Mouse (Mus musculus) embryonic facial prominence, embryonic 15.5 days (tissue): ENCODE data around the gene Nxpe3. TPM values are rescaled to one million over a fixed set of nuclear protein-coding genes. Genes with fewer than 3 reads are reported as not detected.
"Not testable (repeated sequence)": the region's sequence is repeated elsewhere in the genome, so short reads cannot be mapped to it uniquely, and the experiment has no call there.

ENCODE experiments used
- ATAC-seq: fragments of 200-750 bp; cut with Nextera tagmentation; 2 replicates; pipeline ENCODE4 v1.8.0; 2017; ENCODE audit warnings: low read depth, moderate TSS enrichment; ENCODE audit not compliant: insufficient number of reproducible peaks, low FRiP score, low TSS enrichment
- H3K27ac ChIP-seq: fragments of 300-500 bp; sonication (generic); replicated peaks from 2 replicates; pipeline ENCODE4 v1.5.1; 2015; ENCODE audit warnings: mild to moderate bottlenecking, inconsistent platforms
- H3K27me3 ChIP-seq: fragments of 300-500 bp; sonication (generic); 2 replicates; pipeline ENCODE4 v1.6.1; 2015; ENCODE audit warnings: inconsistent platforms
- H3K36me3 ChIP-seq: fragments of 300-500 bp; sonication (generic); 2 replicates; pipeline ENCODE4 v1.6.1; 2015; ENCODE audit warnings: mild to moderate bottlenecking, inconsistent platforms
- H3K4me1 ChIP-seq: fragments of 300-500 bp; sonication (generic); 2 replicates; pipeline ENCODE4 v1.6.1; 2015; ENCODE audit warnings: inconsistent platforms
- H3K4me2 ChIP-seq: fragments of 300-500 bp; sonication (generic); replicated peaks from 2 replicates; pipeline ENCODE4 v1.6.1; 2015; ENCODE audit warnings: mild to moderate bottlenecking, inconsistent platforms
- H3K4me3 ChIP-seq: fragments of 300-500 bp; sonication (generic); replicated peaks from 2 replicates; pipeline ENCODE4 v1.5.1; 2015; ENCODE audit warnings: mild to moderate bottlenecking, inconsistent platforms
- H3K9ac ChIP-seq: fragments of 300-500 bp; sonication (generic); 2 replicates; pipeline ENCODE4 v1.6.1; 2015; ENCODE audit warnings: inconsistent platforms
- H3K9me3 ChIP-seq: fragments of 300-500 bp; sonication (generic); replicated peaks from 2 replicates; pipeline ENCODE4 v1.6.1; 2016; ENCODE audit warnings: inconsistent platforms
- WGBS: fragments of 180-500 bp; shearing (Covaris S2); methylation state at CpG from one replicate; pipeline ENCODE4 v1.1.7; 2015; 5-methylcytosine and 5-hydroxymethylcytosine counted together
- polyA plus RNA-seq: library from polyadenylated mRNA; unstranded; fragments of >200 nt; fragmentation: Nextera tagmentation; extraction: Ambion mirVana; gene quantifications from 2 replicates; pipeline ENCODE4 v1.2.1, GENCODE M21; 2015

Nxpe3 gene
- polyA plus RNA-seq, 1 experiment from 2014 or later = 0.67 TPM

GRCm38 (mm10) chr16:55852515-55852914 is 42.6 kb downstream of the Nxpe3 start:
- Histone ChIP-seq H3K4me1 (no peaks in the 10 kb centered on the region), H3K4me3 (no peak overlapping the region), H3K27me3 (no peaks in the 10 kb centered on the region), H3K36me3 (no peaks in the 10 kb centered on the region), H3K27ac (no peak overlapping the region), H3K9ac (no peak overlapping the region), H3K4me2 (no peak overlapping the region), H3K9me3 (no peaks in the 10 kb centered on the region)
- no peak for ATAC-seq
- 34% methylated on average over 4 of the region's 4 CpGs for WGBS

GRCm38 (mm10) chr16:55850485-55850884 is 44.6 kb downstream of the Nxpe3 start:
- no peaks in the 10 kb centered on the region for H3K27me3 ChIP-seq
- no peak overlapping the region for H3K4me2 ChIP-seq
- no peak for ATAC-seq
- no peak overlapping the region for H3K4me3 ChIP-seq
- H3K9me3 ChIP-seq = no peaks in the 10 kb centered on the region
- no peak overlapping the region for H3K27ac ChIP-seq
- H3K4me1 ChIP-seq = no peaks in the 10 kb centered on the region
- no peaks in the 10 kb centered on the region for H3K36me3 ChIP-seq
- 85% methylated on average over 3 of the region's 3 CpGs for WGBS
- H3K9ac ChIP-seq = no peak overlapping the region

- ATAC-seq = no peak
- 84% methylated on average over 8 of the region's 8 CpGs for WGBS
- no peaks in the 10 kb centered on the region for H3K27me3 ChIP-seq
- no peak overlapping the region for H3K4me3 ChIP-seq
- H3K9ac ChIP-seq = no peak overlapping the region
- H3K9me3 ChIP-seq = no peaks in the 10 kb centered on the region
- H3K36me3 ChIP-seq = peaks cover 4% of the 10 kb centered on the region; the same call in 1 of the 2 replicates
- H3K27ac ChIP-seq = no peak overlapping the region
- H3K4me1 ChIP-seq = no peaks in the 10 kb centered on the region
- H3K4me2 ChIP-seq = no peak overlapping the region
These were observed 47.4 kb downstream of the Nxpe3 start for GRCm38 (mm10) chr16:55847679-55848078.

- Histone ChIP-seq H3K4me1 (no peaks in the 10 kb centered on the region), H3K27ac (no peak overlapping the region), H3K36me3 (peaks cover 4% of the 10 kb centered on the region; the same call in 1 of the 2 replicates), H3K9ac (no peak overlapping the region), H3K9me3 (no peaks in the 10 kb centered on the region), H3K4me3 (no peak overlapping the region), H3K4me2 (no peak overlapping the region), H3K27me3 (no peaks in the 10 kb centered on the region)
- ATAC-seq = no peak
- 96% methylated on average over 3 of the region's 3 CpGs for WGBS
These were observed 50.2 kb downstream of the Nxpe3 start for GRCm38 (mm10) chr16:55844847-55845246.

- 91% methylated on average over 12 of the region's 12 CpGs for WGBS
- H3K27me3 ChIP-seq = no peaks in the 10 kb centered on the region
These were observed 51.2 kb downstream of the Nxpe3 start for GRCm38 (mm10) chr16:55843919-55844318.

GRCm38 (mm10) chr16:55843134-55843533 is 52.0 kb downstream of the Nxpe3 start:
- H3K27ac ChIP-seq = no peak overlapping the region
- 66% methylated on average over 5 of the region's 5 CpGs for WGBS

More at GRCm38 (mm10) chr16:55843919-55844318, 51.2 kb downstream of the Nxpe3 start:
- ATAC-seq = no peak
- H3K4me3 ChIP-seq = no peak overlapping the region
- H3K9me3 ChIP-seq = no peaks in the 10 kb centered on the region
- H3K27ac ChIP-seq = no peak overlapping the region
- H3K36me3 ChIP-seq = peaks cover 4% of the 10 kb centered on the region; the same call in 1 of the 2 replicates
- no peaks in the 10 kb centered on the region for H3K4me1 ChIP-seq
- H3K4me2 ChIP-seq = no peak overlapping the region
- no peak overlapping the region for H3K9ac ChIP-seq

GRCm38 (mm10) chr16:55841506-55841905 is 53.6 kb downstream of the Nxpe3 start:
- peaks cover 4% of the 10 kb centered on the region; the same call in 1 of the 2 replicates for H3K36me3 ChIP-seq
- H3K4me2 ChIP-seq = no peak overlapping the region
- ATAC-seq = no peak

More at GRCm38 (mm10) chr16:55843134-55843533, 52.0 kb downstream of the Nxpe3 start:
- ATAC-seq = no peak
- Histone ChIP-seq H3K9me3 (no peaks in the 10 kb centered on the region), H3K4me3 (no peak overlapping the region), H3K36me3 (peaks cover 4% of the 10 kb centered on the region; the same call in 1 of the 2 replicates), H3K9ac (no peak overlapping the region), H3K4me1 (no peaks in the 10 kb centered on the region), H3K4me2 (no peak overlapping the region), H3K27me3 (no peaks in the 10 kb centered on the region)

GRCm38 (mm10) chr16:55838510-55839474 is 56.3 kb downstream of the Nxpe3 start, which contains the start of gene Nfkbiz:
TSS of gene Nfkbiz (minus strand) at chr16:55838899.
- Histone ChIP-seq H3K4me1 (no peaks in the 10 kb centered on the region), H3K36me3 (no peaks in the 10 kb centered on the region), H3K27me3 (no peaks in the 10 kb centered on the region), H3K4me2 (peak within 1 kb of the TSS; percentile 70), H3K27ac (peak within 1 kb of the TSS; percentile 67), H3K9ac (peak within 1 kb of the TSS; percentile 66), H3K4me3 (peak within 1 kb of the TSS; percentile 64), H3K9me3 (no peaks in the 10 kb centered on the region)
- WGBS = under 1% methylated on average over 40 of the region's 40 CpGs
- peak; percentile 91 for ATAC-seq

More at GRCm38 (mm10) chr16:55841506-55841905, 53.6 kb downstream of the Nxpe3 start:
- WGBS = 88% methylated on average over 6 of the region's 6 CpGs
- no peak overlapping the region for H3K4me3 ChIP-seq
- H3K4me1 ChIP-seq = no peaks in the 10 kb centered on the region
- no peak overlapping the region for H3K9ac ChIP-seq
- no peaks in the 10 kb centered on the region for H3K27me3 ChIP-seq
- H3K9me3 ChIP-seq = no peaks in the 10 kb centered on the region
- H3K27ac ChIP-seq = no peak overlapping the region

GRCm38 (mm10) chr16:55838129-55838509 is 57.0 kb downstream of the Nxpe3 start:
- Histone ChIP-seq H3K4me1 (no peaks in the 10 kb centered on the region), H3K27me3 (no peaks in the 10 kb centered on the region), H3K9ac (peak overlapping the region; percentile 66), H3K36me3 (no peaks in the 10 kb centered on the region), H3K9me3 (no peaks in the 10 kb centered on the region), H3K27ac (peak overlapping the region; percentile 67), H3K4me2 (peak overlapping the region; percentile 70), H3K4me3 (peak overlapping the region; percentile 64)
- ATAC-seq = no peak
- WGBS = 4% methylated on average over 3 of the region's 3 CpGs

GRCm38 (mm10) chr16:55837653-55838052 is 57.4 kb downstream of the Nxpe3 start:
- not testable (repeated sequence) for H3K9me3 ChIP-seq, ATAC-seq
- peak overlapping the region; percentile 70 for H3K4me2 ChIP-seq

GRCm38 (mm10) chr16:55837168-55837567 is 57.9 kb downstream of the Nxpe3 start:
- no peak overlapping the region for H3K4me2 ChIP-seq
- no peak for ATAC-seq
- no peak overlapping the region for H3K27ac ChIP-seq
- 80% methylated on average over 2 of the region's 2 CpGs for WGBS
- no peak overlapping the region for H3K4me3 ChIP-seq
- no peaks in the 10 kb centered on the region for H3K27me3 ChIP-seq
- H3K9ac ChIP-seq = no peak overlapping the region
- no peaks in the 10 kb centered on the region for H3K36me3 ChIP-seq
- H3K4me1 ChIP-seq = no peaks in the 10 kb centered on the region
- H3K9me3 ChIP-seq = no peaks in the 10 kb centered on the region

More at GRCm38 (mm10) chr16:55837653-55838052, 57.4 kb downstream of the Nxpe3 start:
- H3K4me1 ChIP-seq, H3K4me3 ChIP-seq, H3K27ac ChIP-seq, H3K9ac ChIP-seq, H3K36me3 ChIP-seq, H3K27me3 ChIP-seq: not testable (repeated sequence)
- 93% methylated on average over 8 of the region's 8 CpGs for WGBS
